Comparison of ENCODE assay signal across 8 mouse cellular contexts in the genomic region with DNA sequence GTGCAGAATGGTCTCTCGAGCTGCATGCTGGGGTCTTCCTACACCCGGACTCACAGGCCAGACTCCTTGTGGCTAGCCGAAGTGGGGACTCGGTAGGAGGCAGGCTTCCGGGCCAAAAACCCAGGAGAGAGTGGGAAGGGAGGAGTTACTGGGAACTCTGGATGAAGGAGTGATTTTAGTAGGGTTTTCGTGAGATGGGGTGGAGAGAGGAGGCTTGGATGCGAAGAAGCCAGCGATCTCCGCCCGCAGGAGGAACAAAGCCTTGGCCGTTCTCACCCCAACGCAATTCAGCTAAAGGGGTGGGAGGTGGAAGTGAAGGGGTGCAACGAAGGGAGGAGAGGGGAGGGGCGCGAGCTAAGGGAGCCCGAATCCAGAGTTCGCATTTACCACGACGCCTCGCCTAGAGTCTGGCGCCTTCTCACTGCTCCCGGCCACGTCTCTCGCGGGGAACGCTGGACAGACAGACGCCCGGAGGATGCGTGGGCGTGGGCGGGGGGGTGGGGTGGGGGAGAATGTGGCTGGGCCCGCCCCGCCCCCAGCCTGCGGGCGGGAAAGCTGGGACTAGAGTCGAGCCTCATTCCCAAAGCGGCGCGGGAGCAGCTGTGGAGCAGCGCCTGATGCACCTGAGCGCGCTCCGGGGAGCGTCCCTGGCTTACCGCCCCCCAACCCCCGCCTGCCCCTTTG.
DNase-seq lines count a peak whose midpoint lies in the region; ATAC-seq and TF ChIP-seq lines count a peak whose summit lies in the region.

No protein-coding gene starts in this region.

- WGBS in forebrain, embryonic 15.5 days = under 1% methylated on average over 42 of the region's 46 CpGs
- WGBS in heart, postnatal 0 days = under 1% methylated on average over 45 of the region's 46 CpGs
- WGBS in liver, embryonic 16.5 days (ENCODE audit: insufficient replicate concordance) = under 1% methylated on average over 34 of the region's 46 CpGs
- WGBS in neural tube, embryonic 12.5 days = under 1% methylated on average over 46 of the region's 46 CpGs

- ATAC-seq in erythroblast, adult 5-6 weeks (replicated peaks; ENCODE audit: low FRiP score, poor library complexity, severe bottlenecking) = no peak
- ATAC-seq in forebrain, embryonic 15.5 days (replicated peaks) = peak; percentile 87
- ATAC-seq in heart, postnatal 0 days (ENCODE audit: insufficient read depth, low read depth) = peak; percentile 59
- peak; percentile 55 for ATAC-seq in liver, embryonic 16.5 days (ENCODE audit: low read depth)
- peak; percentile 93 for ATAC-seq in neural tube, embryonic 12.5 days (ENCODE audit: low FRiP score, low read depth)

- DNase-seq in heart, postnatal 0 days (ENCODE audit: low spot score) = peak; percentile 28
- DNase-seq in kidney, postnatal 4 days = peak; percentile 64 to 78
- DNase-seq in thymus, postnatal 4 days = peak; percentile 34

- H3K4me1 ChIP-seq in erythroblast, embryonic 14.5 days (ENCODE audit: control insufficient read depth) = no peaks in the 10 kb centered on the region
- H3K4me1 ChIP-seq in forebrain, embryonic 15.5 days = peaks cover 18% of the 10 kb centered on the region
- peaks cover 4% of the 10 kb centered on the region; the same call in 1 of the 2 replicates for H3K4me1 ChIP-seq in heart, postnatal 0 days (ENCODE audit: control insufficient read depth, insufficient read depth)
- no peaks in the 10 kb centered on the region; the same call in 1 of the 2 replicates for H3K4me1 ChIP-seq in liver, embryonic 16.5 days (ENCODE audit: control insufficient read depth, low read depth, low read length)
- H3K4me1 ChIP-seq in neural tube, embryonic 12.5 days = peaks cover 9% of the 10 kb centered on the region; the same call in 1 of the 2 replicates

- H3K4me2 ChIP-seq in forebrain, embryonic 15.5 days (replicated peaks) = peak overlapping the region; percentile 95
- H3K4me2 ChIP-seq in heart, postnatal 0 days (ENCODE audit: low read depth, low read length) = peak overlapping the region; percentile 93
- peak overlapping the region; percentile 72 for H3K4me2 ChIP-seq in liver, embryonic 16.5 days (ENCODE audit: low read depth, low read length)
- peak overlapping the region; percentile 89 for H3K4me2 ChIP-seq in neural tube, embryonic 12.5 days (replicated peaks)

- no peaks in the 10 kb centered on the region for H3K36me3 ChIP-seq in erythroblast, embryonic 14.5 days (ENCODE audit: control insufficient read depth)
- no peaks in the 10 kb centered on the region for H3K36me3 ChIP-seq in forebrain, embryonic 15.5 days
- H3K36me3 ChIP-seq in heart, postnatal 0 days (replicated peaks; ENCODE audit: control insufficient read depth, insufficient read depth, low read length) = no peaks in the 10 kb centered on the region
- H3K36me3 ChIP-seq in liver, embryonic 16.5 days (ENCODE audit: control insufficient read depth, insufficient read depth) = no peaks in the 10 kb centered on the region
- H3K36me3 ChIP-seq in neural tube, embryonic 12.5 days = no peaks in the 10 kb centered on the region

- TF ChIP-seq EP300 in heart, postnatal 0 days (IDR thresholded peaks at IDR 0.05; ENCODE audit: low read depth) = no peak

- peak overlapping the region; percentile 30 for H3K4me3 ChIP-seq in erythroblast, embryonic 14.5 days (replicated peaks)
- peak overlapping the region; percentile 62 for H3K4me3 ChIP-seq in forebrain, embryonic 15.5 days
- peak overlapping the region; percentile 55 for H3K4me3 ChIP-seq in heart, postnatal 0 days (ENCODE audit: low read depth, low read length)
- peak overlapping the region; percentile 51 for H3K4me3 ChIP-seq in liver, embryonic 16.5 days (ENCODE audit: low read depth, low read length)
- peak overlapping the region; percentile 46 for H3K4me3 ChIP-seq in neural tube, embryonic 12.5 days

- TF ChIP-seq CTCF in heart, postnatal 0 days (IDR thresholded peaks at IDR 0.05; ENCODE audit: low read depth) = no peak

- H3K27me3 ChIP-seq in erythroblast, embryonic 14.5 days (ENCODE audit: control insufficient read depth) = peaks cover 23% of the 10 kb centered on the region
- no peaks in the 10 kb centered on the region for H3K27me3 ChIP-seq in forebrain, embryonic 15.5 days
- H3K27me3 ChIP-seq in heart, postnatal 0 days (ENCODE audit: control insufficient read depth, insufficient read depth, low read length) = no peaks in the 10 kb centered on the region
- peaks cover 15% of the 10 kb centered on the region for H3K27me3 ChIP-seq in liver, embryonic 16.5 days (ENCODE audit: control insufficient read depth, insufficient read depth, low read depth, low read length)
- H3K27me3 ChIP-seq in neural tube, embryonic 12.5 days (replicated peaks) = no peaks in the 10 kb centered on the region

- H3K9ac ChIP-seq in forebrain, embryonic 15.5 days (replicated peaks) = peak overlapping the region; percentile 75
- H3K9ac ChIP-seq in heart, postnatal 0 days (replicated peaks; ENCODE audit: low read depth, low read length) = peak overlapping the region; percentile 52
- H3K9ac ChIP-seq in liver, embryonic 16.5 days (ENCODE audit: low read depth, low read length) = no peak overlapping the region
- peak overlapping the region; percentile 70 for H3K9ac ChIP-seq in neural tube, embryonic 12.5 days

- no peaks in the 10 kb centered on the region for H3K9me3 ChIP-seq in erythroblast, embryonic 14.5 days (ENCODE audit: control insufficient read depth, low read length)
- no peaks in the 10 kb centered on the region; the same call in 1 of the 2 replicates for H3K9me3 ChIP-seq in forebrain, embryonic 15.5 days
- no peaks in the 10 kb centered on the region for H3K9me3 ChIP-seq in heart, postnatal 0 days (replicated peaks; ENCODE audit: control insufficient read depth, low read length)
- H3K9me3 ChIP-seq in liver, embryonic 16.5 days (replicated peaks; ENCODE audit: control insufficient read depth, low read length) = no peaks in the 10 kb centered on the region
- no peaks in the 10 kb centered on the region for H3K9me3 ChIP-seq in neural tube, embryonic 12.5 days

- H3K27ac ChIP-seq in forebrain, embryonic 15.5 days (replicated peaks) = peak overlapping the region; percentile 88
- H3K27ac ChIP-seq in heart, postnatal 0 days (ENCODE audit: low read depth) = peak overlapping the region; percentile 44
- H3K27ac ChIP-seq in liver, embryonic 16.5 days (ENCODE audit: low read length) = no peak overlapping the region
- H3K27ac ChIP-seq in neural tube, embryonic 12.5 days = peak overlapping the region; percentile 74
